Mouse (Mus musculus) hindbrain, embryonic 13.5 days (tissue): ENCODE measurements around the gene Gbp6. TPM values are rescaled to one million over a fixed set of nuclear protein-coding genes. Genes with fewer than 3 reads are reported as not detected.
A peak's percentile ranks its signal among the peaks of the same experiment; 100 is the strongest.
"Not testable (repeated sequence)": the region's sequence is repeated elsewhere in the genome, so short reads cannot be mapped to it uniquely, and the experiment has no call there.

Experiments used
- ATAC-seq: fragments of 200-750 bp; cut with Nextera tagmentation; 2 replicates; pipeline ENCODE4 v1.8.0; 2017; ENCODE audit warnings: moderate TSS enrichment; ENCODE audit not compliant: low FRiP score
- H3K27ac ChIP-seq: fragments of 300-500 bp; sonication (generic); 2 replicates; pipeline ENCODE4 v1.5.1; 2015; ENCODE audit warnings: inconsistent platforms, mild to moderate bottlenecking, moderate library complexity
- H3K27me3 ChIP-seq: fragments of 300-500 bp; sonication (generic); 2 replicates; pipeline ENCODE4 v1.6.1; 2015; ENCODE audit warnings: mild to moderate bottlenecking, inconsistent platforms
- H3K36me3 ChIP-seq: fragments of 300-500 bp; sonication (generic); 2 replicates; pipeline ENCODE4 v1.6.1; 2015; ENCODE audit warnings: mild to moderate bottlenecking, inconsistent platforms
- H3K4me1 ChIP-seq: fragments of 300-500 bp; sonication (generic); replicated peaks from 2 replicates; pipeline ENCODE4 v1.6.1; 2015; ENCODE audit warnings: inconsistent platforms
- H3K4me2 ChIP-seq: fragments of 300-500 bp; sonication (generic); 2 replicates; pipeline ENCODE4 v1.6.1; 2015; ENCODE audit warnings: inconsistent platforms, mild to moderate bottlenecking, moderate library complexity
- H3K4me3 ChIP-seq: fragments of 300-500 bp; sonication (generic); 2 replicates; pipeline ENCODE4 v1.5.1; 2015; ENCODE audit warnings: mild to moderate bottlenecking, inconsistent platforms
- H3K9ac ChIP-seq: fragments of 300-500 bp; sonication (generic); 2 replicates; pipeline ENCODE4 v1.6.1; 2015; ENCODE audit warnings: mild to moderate bottlenecking, inconsistent platforms
- H3K9me3 ChIP-seq: fragments of 300-500 bp; sonication (generic); 2 replicates; pipeline ENCODE4 v1.6.1; 2016; ENCODE audit warnings: inconsistent platforms
- WGBS: fragments of 180-500 bp; shearing (Covaris S2); methylation state at CpG from one replicate; pipeline ENCODE4 v1.1.7; 2015; 5-methylcytosine and 5-hydroxymethylcytosine counted together
- polyA plus RNA-seq: library from polyadenylated mRNA; unstranded; fragments of >200 nt; fragmentation: Nextera tagmentation; extraction: Ambion mirVana; gene quantifications from 2 replicates; pipeline ENCODE4 v1.2.1, GENCODE M21; 2015

Gbp6 gene
- polyA plus RNA-seq, 1 experiment from 2014 or later: 4.1 TPM

DNA sequence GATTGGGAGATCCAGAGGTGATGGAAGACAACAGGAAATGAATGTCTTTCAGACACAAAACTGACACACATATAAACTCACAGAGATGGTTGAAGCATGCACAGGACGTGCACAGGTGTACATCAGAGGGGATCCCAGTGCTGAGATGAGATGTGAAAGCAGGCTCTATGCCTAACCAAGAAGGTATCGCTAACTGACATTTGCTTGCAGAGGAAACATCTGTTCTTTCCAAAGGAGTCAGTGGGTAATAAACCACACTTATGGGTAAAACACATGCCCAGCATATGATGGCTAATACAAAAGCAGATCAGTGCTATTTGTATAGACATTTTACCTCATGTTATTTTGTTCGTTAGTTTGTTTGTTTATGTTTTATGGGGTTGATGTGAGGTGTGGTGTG lies 32.8 kb downstream of the Gbp6 start:
- not testable (repeated sequence) for H3K4me1 ChIP-seq, H3K9me3 ChIP-seq, H3K4me2 ChIP-seq, ATAC-seq, H3K36me3 ChIP-seq, H3K4me3 ChIP-seq, H3K27ac ChIP-seq, H3K9ac ChIP-seq, H3K27me3 ChIP-seq
- no CpG with 5 or more reads among the region's 3 CpGs for whole genome bisulfite sequencing

DNA sequence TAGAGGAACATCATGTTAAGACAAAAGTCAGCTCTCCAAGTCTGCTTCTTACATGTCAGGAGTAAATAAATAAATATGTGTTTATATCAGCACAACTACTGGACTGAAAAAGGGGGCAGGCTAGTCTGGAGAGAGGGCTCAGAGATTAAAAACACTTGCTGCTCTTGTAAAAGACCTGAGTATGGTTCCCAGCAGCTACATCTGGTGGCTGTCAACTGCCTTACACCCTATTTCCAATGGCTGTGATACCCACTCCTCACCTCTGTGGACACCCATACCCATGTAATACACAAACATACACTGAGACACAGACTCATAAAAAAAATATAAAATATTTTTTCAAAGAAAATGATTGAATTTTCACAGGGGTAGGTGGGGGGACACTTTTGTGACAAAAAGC lies 41.0 kb downstream of the Gbp6 start:
- no peak for ATAC-seq
- Histone ChIP-seq H3K4me3 (no peak overlapping the region), H3K9me3 (no peaks in the 10 kb centered on the region), H3K4me1 (no peaks in the 10 kb centered on the region), H3K27me3 (no peaks in the 10 kb centered on the region), H3K9ac (no peak overlapping the region), H3K36me3 (no peaks in the 10 kb centered on the region), H3K27ac (no peak overlapping the region), H3K4me2 (no peak overlapping the region)

DNA sequence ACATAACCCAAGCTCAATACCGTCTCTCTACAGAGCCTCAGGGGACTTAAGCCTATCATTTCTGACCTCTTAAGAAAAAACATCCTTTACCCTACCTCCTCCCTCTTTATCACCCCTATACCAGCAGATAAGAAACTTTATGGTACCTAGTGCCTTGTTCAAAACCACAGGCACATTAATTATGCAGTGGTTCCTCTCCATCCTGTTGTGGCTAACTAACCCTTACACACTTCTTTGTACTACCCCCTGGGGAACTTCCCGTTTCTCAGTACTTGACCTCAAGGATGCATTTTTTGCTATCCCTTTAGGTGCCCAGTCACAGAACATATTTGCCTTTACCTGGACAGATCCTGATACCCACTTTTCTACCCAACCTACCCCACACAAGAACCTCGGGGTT lies 48.8 kb downstream of the Gbp6 start:
- H3K36me3 ChIP-seq, H3K4me2 ChIP-seq, ATAC-seq, H3K27ac ChIP-seq, H3K27me3 ChIP-seq, H3K4me3 ChIP-seq, H3K9me3 ChIP-seq, H3K4me1 ChIP-seq, H3K9ac ChIP-seq: not testable (repeated sequence)
- 83% methylated on average over 3 of the region's 3 CpGs for WGBS

DNA sequence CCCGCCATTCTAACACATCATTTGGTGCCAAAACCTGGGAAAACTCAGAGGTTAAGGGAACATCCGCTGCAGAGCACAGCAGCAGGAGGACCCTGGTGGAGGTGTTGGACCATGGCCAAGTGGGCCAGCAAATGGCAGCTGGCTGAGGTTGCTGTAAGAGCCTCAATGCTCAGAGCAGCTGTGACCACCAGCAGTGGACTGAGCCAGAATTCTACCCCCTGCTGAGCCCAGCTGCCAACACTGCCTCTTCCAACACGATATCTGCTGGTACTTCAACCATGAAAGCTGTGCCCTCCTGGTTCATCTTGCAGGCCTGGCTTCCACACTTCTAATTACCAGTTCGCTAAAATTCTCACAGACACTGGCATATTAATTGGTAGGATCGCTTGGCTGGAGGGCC lies 52.5 kb downstream of the Gbp6 start:
- H3K9ac ChIP-seq, H3K4me1 ChIP-seq, H3K9me3 ChIP-seq, H3K4me2 ChIP-seq, H3K36me3 ChIP-seq, H3K27me3 ChIP-seq, H3K27ac ChIP-seq, H3K4me3 ChIP-seq: not testable (repeated sequence)
- WGBS: 67% methylated on average over 5 of the region's 5 CpGs
- peak; percentile 69 for ATAC-seq

DNA sequence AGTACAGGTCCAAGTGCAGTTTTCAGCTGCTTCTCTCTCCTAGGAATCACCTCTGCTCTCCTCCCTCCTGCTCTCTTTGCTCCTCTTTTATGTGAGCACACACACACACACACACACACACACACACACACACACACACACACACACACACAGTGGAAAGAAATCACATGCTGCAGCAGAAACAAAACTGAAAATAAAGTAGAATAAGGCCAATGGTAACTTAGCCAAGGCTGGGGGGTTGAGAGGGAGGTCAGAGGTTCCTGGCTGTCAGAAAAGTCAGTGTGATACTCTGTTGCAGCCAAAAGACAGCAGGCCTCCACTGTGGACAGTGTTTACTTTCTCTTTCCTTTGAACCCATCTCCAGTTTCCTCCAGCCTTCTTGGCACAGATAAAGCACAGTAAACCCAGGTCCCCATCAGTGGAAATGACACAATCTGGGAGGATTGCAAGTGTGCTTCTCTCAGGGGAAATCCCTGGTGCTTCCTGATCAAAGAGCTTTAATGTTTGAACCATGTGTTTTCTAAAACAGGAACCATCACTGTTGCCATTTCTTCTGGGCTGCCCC lies 53.9 kb downstream of the Gbp6 start, which contains the start of gene Gbp10:
Gene Gbp10 (minus strand): TSS at position 51 of the 565 bp plus-strand sequence.
- ATAC-seq, H3K4me3 ChIP-seq, H3K9me3 ChIP-seq, H3K27ac ChIP-seq, H3K4me2 ChIP-seq, H3K4me1 ChIP-seq, H3K9ac ChIP-seq, H3K27me3 ChIP-seq, H3K36me3 ChIP-seq: not testable (repeated sequence)

DNA sequence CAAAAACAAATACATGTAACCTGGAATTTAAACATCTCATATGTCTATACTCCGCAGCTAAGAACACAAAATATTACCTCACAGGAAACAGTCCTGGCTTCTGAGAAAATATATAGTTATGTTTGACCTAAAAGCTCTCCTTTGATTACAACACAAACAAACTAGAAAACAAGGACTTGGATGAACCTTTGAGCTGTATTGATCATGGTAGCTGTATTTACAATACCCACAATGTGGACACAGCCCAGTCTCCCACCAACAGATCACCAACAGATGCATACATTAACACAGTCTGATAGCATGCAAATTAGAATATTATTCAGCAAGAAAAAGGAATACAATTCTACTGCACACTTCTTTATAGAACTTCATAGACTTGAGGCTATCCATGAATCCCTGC lies 55.1 kb downstream of the Gbp6 start:
- not testable (repeated sequence) for H3K4me3 ChIP-seq, H3K27ac ChIP-seq, H3K4me2 ChIP-seq, H3K27me3 ChIP-seq, ATAC-seq, H3K36me3 ChIP-seq, H3K9ac ChIP-seq, H3K4me1 ChIP-seq, H3K9me3 ChIP-seq
- WGBS: 96% methylated on average over 1 of the region's 1 CpGs

DNA sequence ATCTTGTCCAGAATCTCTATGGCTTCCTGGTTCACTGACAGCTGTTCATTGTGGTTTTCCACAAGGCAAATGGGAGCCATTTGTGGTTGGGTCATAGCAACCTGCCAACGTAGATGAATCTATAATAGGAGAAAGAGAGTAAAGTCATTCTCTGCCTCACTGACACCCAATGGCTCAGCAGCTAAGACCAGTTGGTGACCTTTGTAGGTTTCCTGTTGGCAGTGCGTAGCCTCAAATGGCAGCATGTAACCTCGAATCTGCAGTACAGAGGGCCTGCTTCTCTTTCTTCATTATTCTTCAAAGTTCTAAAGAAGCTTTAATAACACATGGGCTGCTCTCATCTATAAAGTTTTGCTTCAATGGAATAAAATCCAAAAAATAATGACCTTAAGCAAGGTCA lies 57.5 kb downstream of the Gbp6 start:
- not testable (repeated sequence) for H3K36me3 ChIP-seq, ATAC-seq, H3K4me1 ChIP-seq, H3K27me3 ChIP-seq, H3K4me3 ChIP-seq, H3K9ac ChIP-seq, H3K4me2 ChIP-seq, H3K27ac ChIP-seq, H3K9me3 ChIP-seq
- 73% methylated on average over 3 of the region's 3 CpGs for WGBS

Other genes starting within 250 kb of the Gbp6 start
- gene Gbp9, start 154.2 kb downstream of the Gbp6 start, polyA plus RNA-seq: 1.0 and 1.3 TPM in 2 replicates
- 1.5 TPM in 2 replicates for gene Gbp8, start 154.2 kb downstream of the Gbp6 start, polyA plus RNA-seq
- gene Gbp4, start 154.1 kb downstream of the Gbp6 start, polyA plus RNA-seq: 3.2 and 3.4 TPM in 2 replicates
- 0.97 and 1.6 TPM in 2 replicates for gene Gbp10, start 54.2 kb downstream of the Gbp6 start, polyA plus RNA-seq
- gene Gm43302, start within 50 bp of the Gbp6 start, polyA plus RNA-seq: 0.34 and 0.62 TPM in 2 replicates
- 13.4 and 13.7 TPM in 2 replicates for gene Lrrc8b, start 122.1 kb upstream of the Gbp6 start, polyA plus RNA-seq
- 11.8 and 14.0 TPM in 2 replicates for gene Lrrc8c, start 225.7 kb upstream of the Gbp6 start, polyA plus RNA-seq